Mouse (Mus musculus) heart, embryonic 12.5 days (tissue): ENCODE measurements around the gene Galr2. TPM values are rescaled to one million over a fixed set of nuclear protein-coding genes. Genes with fewer than 3 reads are reported as not detected.

Experiments
- ATAC-seq: fragments of 200-750 bp; cut with Nextera tagmentation; 2 replicates; pipeline ENCODE4 v1.8.0; 2017; ENCODE audit warnings: moderate TSS enrichment, moderate library complexity; ENCODE audit not compliant: insufficient number of reproducible peaks, low FRiP score
- H3K27ac ChIP-seq: fragments of 300-500 bp; sonication (generic); 2 replicates; pipeline ENCODE4 v1.5.1; 2016; ENCODE audit warnings: mild to moderate bottlenecking, moderate library complexity; ENCODE audit not compliant: poor library complexity, severe bottlenecking
- H3K27me3 ChIP-seq: fragments of 300-500 bp; sonication (generic); replicated peaks from 2 replicates; pipeline ENCODE4 v1.6.1; 2016; ENCODE audit warnings: mild to moderate bottlenecking, moderate library complexity
- H3K36me3 ChIP-seq: fragments of 300-500 bp; sonication (generic); 2 replicates; pipeline ENCODE4 v1.6.1; 2016; ENCODE audit warnings: mild to moderate bottlenecking, moderate library complexity
- H3K4me1 ChIP-seq: fragments of 300-500 bp; sonication (generic); replicated peaks from 2 replicates; pipeline ENCODE4 v1.6.1; 2016; ENCODE audit warnings: mild to moderate bottlenecking
- H3K4me2 ChIP-seq: fragments of 300-500 bp; sonication (generic); 2 replicates; pipeline ENCODE4 v1.6.1; 2016; ENCODE audit warnings: mild to moderate bottlenecking, moderate library complexity
- H3K4me3 ChIP-seq: fragments of 300-500 bp; sonication (generic); 2 replicates; pipeline ENCODE4 v1.5.1; 2016; ENCODE audit warnings: mild to moderate bottlenecking
- H3K9ac ChIP-seq: fragments of 300-500 bp; sonication (generic); 2 replicates; pipeline ENCODE4 v1.6.1; 2016; ENCODE audit warnings: mild to moderate bottlenecking, moderate library complexity
- H3K9me3 ChIP-seq: fragments of 300-500 bp; sonication (generic); replicated peaks from 2 replicates; pipeline ENCODE4 v1.6.1; 2016; ENCODE audit warnings: mild to moderate bottlenecking, moderate library complexity
- WGBS: fragments of 180-500 bp; shearing (Covaris S2); methylation state at CpG from one replicate; pipeline ENCODE4 v1.1.7; 2016; 5-methylcytosine and 5-hydroxymethylcytosine counted together
- polyA plus RNA-seq: library from polyadenylated mRNA; unstranded; fragments of >200 nt; fragmentation: Nextera tagmentation; extraction: Ambion mirVana; gene quantifications from 2 replicates; pipeline ENCODE4 v1.2.1, GENCODE M21; 2016

Galr2 gene
- polyA plus RNA-seq, 1 experiment from 2014 or later: not detected

GRCm38 (mm10) chr11:116307019-116307725 is 26.4 kb downstream of the Galr2 start, which contains the start of gene Exoc7:
Gene Exoc7 (minus strand): TSS chr11:116307233.
- peak within 1 kb of the TSS; percentile 93 for H3K4me3 ChIP-seq
- peak within 1 kb of the TSS; percentile 91 for H3K9ac ChIP-seq
- peak within 1 kb of the TSS; percentile 26; the same call in 1 of the 2 replicates for H3K27ac ChIP-seq
- H3K4me1 ChIP-seq: peaks cover 6% of the 10 kb centered on the region
- H3K4me2 ChIP-seq: peak within 1 kb of the TSS; percentile 91
- 79% methylated on average over 10 of the region's 10 CpGs for WGBS
- peaks cover 7% of the 10 kb centered on the region; the same call in 1 of the 2 replicates for H3K27me3 ChIP-seq
- no peaks in the 10 kb centered on the region; the same call in 1 of the 2 replicates for H3K9me3 ChIP-seq
- no peak for ATAC-seq
- H3K36me3 ChIP-seq: peaks cover 30% of the 10 kb centered on the region

- no peak overlapping the region for H3K4me2 ChIP-seq
- no peak overlapping the region for H3K27ac ChIP-seq
- H3K36me3 ChIP-seq: peaks cover 23% of the 10 kb centered on the region
- peaks cover 6% of the 10 kb centered on the region for H3K4me1 ChIP-seq
- no peak overlapping the region for H3K4me3 ChIP-seq
- peaks cover 7% of the 10 kb centered on the region; the same call in 1 of the 2 replicates for H3K27me3 ChIP-seq
- no peak for ATAC-seq
- 83% methylated on average over 12 of the region's 12 CpGs for WGBS
- H3K9ac ChIP-seq: no peak overlapping the region
- no peaks in the 10 kb centered on the region; the same call in 1 of the 2 replicates for H3K9me3 ChIP-seq
Measured at GRCm38 (mm10) chr11:116307762-116308531, 27.2 kb downstream of the Galr2 start.

- Histone ChIP-seq H3K27me3 (peaks cover 7% of the 10 kb centered on the region; the same call in 1 of the 2 replicates), H3K9me3 (no peaks in the 10 kb centered on the region; the same call in 1 of the 2 replicates), H3K4me2 (no peak overlapping the region), H3K27ac (no peak overlapping the region), H3K4me3 (no peak overlapping the region), H3K4me1 (peaks cover 6% of the 10 kb centered on the region), H3K9ac (no peak overlapping the region), H3K36me3 (peaks cover 7% of the 10 kb centered on the region)
- 64% methylated on average over 3 of the region's 3 CpGs for WGBS
- ATAC-seq: no peak
Measured at GRCm38 (mm10) chr11:116309601-116310000, 28.9 kb downstream of the Galr2 start.

GRCm38 (mm10) chr11:116311169-116311568 is 30.4 kb downstream of the Galr2 start:
- Histone ChIP-seq H3K4me3 (no peak overlapping the region), H3K4me2 (no peak overlapping the region), H3K4me1 (peaks cover under 1% of the 10 kb centered on the region; the same call in 1 of the 2 replicates), H3K36me3 (no peaks in the 10 kb centered on the region), H3K9ac (no peak overlapping the region), H3K27ac (no peak overlapping the region), H3K9me3 (no peaks in the 10 kb centered on the region), H3K27me3 (peaks cover 15% of the 10 kb centered on the region; the same call in 1 of the 2 replicates)
- ATAC-seq: no peak
- WGBS: 41% methylated on average over 8 of the region's 8 CpGs

- WGBS: 53% methylated on average over 8 of the region's 8 CpGs
- Histone ChIP-seq H3K27me3 (peaks cover 15% of the 10 kb centered on the region; the same call in 1 of the 2 replicates), H3K9me3 (no peaks in the 10 kb centered on the region), H3K27ac (no peak overlapping the region), H3K36me3 (no peaks in the 10 kb centered on the region), H3K4me2 (no peak overlapping the region), H3K9ac (no peak overlapping the region), H3K4me1 (no peaks in the 10 kb centered on the region), H3K4me3 (no peak overlapping the region)
- no peak for ATAC-seq
Measured at GRCm38 (mm10) chr11:116312359-116312758, 31.6 kb downstream of the Galr2 start.

GRCm38 (mm10) chr11:116318719-116319659 is 38.2 kb downstream of the Galr2 start:
- peak overlapping the region; percentile 78 for H3K9ac ChIP-seq
- H3K9me3 ChIP-seq: no peaks in the 10 kb centered on the region
- peak overlapping the region; percentile 97 for H3K4me2 ChIP-seq
- H3K4me1 ChIP-seq: 0 out of 2 replicates have a peak, but pooled peaks cover 4% of the 10 kb centered on the region
- ATAC-seq: peak; percentile 78
- peaks cover 20% of the 10 kb centered on the region; the same call in 1 of the 2 replicates for H3K27me3 ChIP-seq
- H3K4me3 ChIP-seq: peak overlapping the region; percentile 51
- H3K27ac ChIP-seq: no peak overlapping the region
- 2% methylated on average over 41 of the region's 41 CpGs for WGBS
- no peaks in the 10 kb centered on the region for H3K36me3 ChIP-seq

- no peaks in the 10 kb centered on the region for H3K36me3 ChIP-seq
- no peak overlapping the region for H3K4me3 ChIP-seq
- peaks cover 8% of the 10 kb centered on the region for H3K27me3 ChIP-seq
- WGBS: 69% methylated on average over 7 of the region's 7 CpGs
- no peak overlapping the region for H3K27ac ChIP-seq
- no peak; the same call in 1 of the 2 replicates for ATAC-seq
- no peak overlapping the region for H3K4me2 ChIP-seq
- H3K9ac ChIP-seq: no peak overlapping the region
- no peaks in the 10 kb centered on the region for H3K9me3 ChIP-seq
- H3K4me1 ChIP-seq: peaks cover 14% of the 10 kb centered on the region
Measured at GRCm38 (mm10) chr11:116326963-116327603, 46.3 kb downstream of the Galr2 start.

GRCm38 (mm10) chr11:116329314-116330210 is 48.8 kb downstream of the Galr2 start:
- H3K36me3 ChIP-seq: no peaks in the 10 kb centered on the region
- peaks cover 26% of the 10 kb centered on the region for H3K4me1 ChIP-seq
- H3K9ac ChIP-seq: no peak overlapping the region
- H3K4me3 ChIP-seq: no peak overlapping the region
- WGBS: 55% methylated on average over 18 of the region's 18 CpGs
- no peak for ATAC-seq
- no peaks in the 10 kb centered on the region for H3K9me3 ChIP-seq
- no peak overlapping the region for H3K27ac ChIP-seq
- peaks cover 33% of the 10 kb centered on the region for H3K27me3 ChIP-seq
- 0 out of 2 replicates have a peak overlapping the region, but pooled peaks have one; percentile 5 for H3K4me2 ChIP-seq

GRCm38 (mm10) chr11:116330211-116330518 is 49.4 kb downstream of the Galr2 start:
- Histone ChIP-seq H3K4me1 (peaks cover 32% of the 10 kb centered on the region), H3K4me3 (no peak overlapping the region), H3K27ac (no peak overlapping the region), H3K4me2 (no peak overlapping the region), H3K27me3 (peaks cover 39% of the 10 kb centered on the region), H3K9me3 (no peaks in the 10 kb centered on the region), H3K9ac (no peak overlapping the region), H3K36me3 (no peaks in the 10 kb centered on the region)
- no peak for ATAC-seq
- WGBS: 63% methylated on average over 7 of the region's 7 CpGs
